Mouse (Mus musculus) kidney, embryonic 14.5 days (tissue): Measurements from ENCODE around the gene Tmem108. TPM values are rescaled to one million over a fixed set of nuclear protein-coding genes. Genes with fewer than 3 reads are reported as not detected.

ENCODE experiments used
- ATAC-seq: fragments of 200-750 bp; cut with Nextera tagmentation; 2 replicates; pipeline ENCODE4 v1.8.0; 2017; ENCODE audit warnings: moderate number of reproducible peaks, mild to moderate bottlenecking, moderate TSS enrichment, moderate library complexity; ENCODE audit not compliant: low FRiP score, low TSS enrichment
- H3K27ac ChIP-seq: fragments of 300-500 bp; sonication (generic); 2 replicates; pipeline ENCODE4 v1.5.1; 2014; ENCODE audit warnings: low read depth, mild to moderate bottlenecking, low read length, moderate library complexity, mixed read lengths
- H3K27me3 ChIP-seq: fragments of 300-500 bp; sonication (generic); 2 replicates; pipeline ENCODE4 v1.6.1; 2014; ENCODE audit warnings: mild to moderate bottlenecking, low read length; ENCODE audit not compliant: control insufficient read depth, insufficient read depth
- H3K36me3 ChIP-seq: fragments of 300-500 bp; sonication (generic); 2 replicates; pipeline ENCODE4 v1.6.1; 2014; ENCODE audit warnings: low read length, mixed read lengths; ENCODE audit not compliant: control insufficient read depth, insufficient read depth
- H3K4me1 ChIP-seq: fragments of 300-500 bp; sonication (generic); 2 replicates; pipeline ENCODE4 v1.6.1; 2014; ENCODE audit warnings: low read length, mixed read lengths; ENCODE audit not compliant: control insufficient read depth, insufficient read depth
- H3K4me2 ChIP-seq: fragments of 300-500 bp; sonication (generic); replicated peaks from 2 replicates; pipeline ENCODE4 v1.6.1; 2014; ENCODE audit warnings: low read depth, mild to moderate bottlenecking, low read length
- H3K4me3 ChIP-seq: fragments of 300-500 bp; sonication (generic); 2 replicates; pipeline ENCODE4 v1.5.1; 2014; ENCODE audit warnings: mild to moderate bottlenecking, low read length
- H3K9ac ChIP-seq: fragments of 300-500 bp; sonication (generic); 2 replicates; pipeline ENCODE4 v1.6.1; 2014; ENCODE audit warnings: low read depth, mild to moderate bottlenecking, low read length, moderate library complexity
- H3K9me3 ChIP-seq: fragments of 300-500 bp; sonication (generic); 2 replicates; pipeline ENCODE4 v1.6.1; 2016; ENCODE audit warnings: low read length; ENCODE audit not compliant: control insufficient read depth
- WGBS: fragments of 180-500 bp; shearing (Covaris S2); extraction: QIAGEN DNeasy Blood & Tissue Kit; methylation state at CpG from one replicate; pipeline ENCODE4 v1.1.7; 2014; 5-methylcytosine and 5-hydroxymethylcytosine counted together
- polyA plus RNA-seq: library from polyadenylated mRNA; unstranded; fragments of >200 nt; fragmentation: Nextera tagmentation; extraction: Ambion mirVana; gene quantifications from 2 replicates; pipeline ENCODE4 v1.2.1, GENCODE M21; 2014

Gene Tmem108
- polyA plus RNA-seq, 1 experiment from 2014 or later = 10.8 TPM

DNA sequence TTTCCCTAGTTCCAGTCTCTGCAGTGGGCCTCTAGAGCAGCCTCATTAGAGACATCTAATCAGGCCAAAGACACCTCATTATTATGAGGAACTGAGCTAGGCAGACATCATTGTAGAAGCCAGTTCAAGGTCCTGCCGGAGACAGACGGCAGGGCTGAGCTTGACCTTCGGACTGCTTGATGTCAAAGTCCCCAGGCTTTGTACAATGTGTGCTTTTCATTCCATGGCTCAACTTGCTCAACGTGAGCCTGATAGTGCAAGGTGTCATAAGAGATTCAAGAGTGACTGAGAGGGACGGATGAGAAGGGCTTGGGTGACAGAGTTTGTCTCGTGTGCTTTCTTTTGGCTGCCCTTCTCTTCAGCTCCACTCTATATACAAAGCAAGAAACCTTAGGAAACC lies 286.2 kb downstream of the Tmem108 start:
- no peak overlapping the region for H3K4me2 ChIP-seq
- H3K9ac ChIP-seq = no peak overlapping the region
- 87% methylated on average over 6 of the region's 6 CpGs for WGBS
- ATAC-seq = no peak
- no peaks in the 10 kb centered on the region for H3K36me3 ChIP-seq
- H3K27me3 ChIP-seq = no peaks in the 10 kb centered on the region
- no peak overlapping the region for H3K27ac ChIP-seq
- no peak overlapping the region for H3K4me3 ChIP-seq
- 0 out of 2 replicates have a peak, but pooled peaks cover 5% of the 10 kb centered on the region for H3K4me1 ChIP-seq
- H3K9me3 ChIP-seq = no peaks in the 10 kb centered on the region

DNA sequence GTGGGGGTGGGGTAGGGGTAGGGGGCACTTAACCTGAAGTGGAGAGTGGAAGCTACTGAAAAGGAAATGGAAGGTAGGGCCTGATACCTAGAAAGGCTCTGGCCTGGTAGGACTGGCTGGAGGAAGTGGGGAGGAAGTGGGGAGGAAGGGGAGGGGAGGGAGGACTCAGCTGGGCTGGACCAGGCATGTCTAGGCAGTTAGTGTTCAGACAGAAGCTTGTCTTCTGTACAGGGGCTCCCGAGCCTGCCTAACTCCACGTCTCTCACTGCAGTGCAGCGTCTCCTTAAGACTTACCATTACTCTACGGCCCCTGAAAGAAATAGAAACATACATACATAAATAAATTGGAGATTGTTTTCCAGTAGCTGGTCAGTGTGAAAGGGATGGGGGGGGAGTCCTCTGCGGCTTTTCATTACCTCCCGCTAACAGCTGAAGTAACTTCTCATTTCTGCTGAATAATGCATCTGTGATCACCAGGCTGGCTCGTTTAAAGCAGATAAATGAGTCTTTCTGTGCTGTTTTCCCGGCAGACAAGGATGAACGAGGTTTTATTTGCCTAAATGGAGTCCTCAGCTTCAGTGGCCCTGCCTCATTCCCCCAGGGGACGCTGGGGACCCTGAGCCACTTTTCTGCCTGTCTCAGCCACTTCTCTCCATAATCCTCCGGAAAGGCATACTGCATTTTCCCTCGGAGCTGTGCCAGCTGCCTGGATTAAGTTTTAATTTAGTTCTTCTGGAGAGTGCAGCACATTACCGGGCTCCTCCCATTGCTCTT lies 287.5 kb downstream of the Tmem108 start:
- H3K9ac ChIP-seq = no peak overlapping the region
- H3K36me3 ChIP-seq = no peaks in the 10 kb centered on the region
- H3K4me2 ChIP-seq = no peak overlapping the region
- no peak overlapping the region for H3K4me3 ChIP-seq
- H3K27ac ChIP-seq = no peak overlapping the region
- 36% methylated on average over 13 of the region's 13 CpGs for WGBS
- 0 out of 2 replicates have a peak, but pooled peaks cover 5% of the 10 kb centered on the region for H3K4me1 ChIP-seq
- no peaks in the 10 kb centered on the region for H3K9me3 ChIP-seq
- H3K27me3 ChIP-seq = no peaks in the 10 kb centered on the region
- ATAC-seq = peak; percentile 43; the same call in 1 of the 2 replicates

DNA sequence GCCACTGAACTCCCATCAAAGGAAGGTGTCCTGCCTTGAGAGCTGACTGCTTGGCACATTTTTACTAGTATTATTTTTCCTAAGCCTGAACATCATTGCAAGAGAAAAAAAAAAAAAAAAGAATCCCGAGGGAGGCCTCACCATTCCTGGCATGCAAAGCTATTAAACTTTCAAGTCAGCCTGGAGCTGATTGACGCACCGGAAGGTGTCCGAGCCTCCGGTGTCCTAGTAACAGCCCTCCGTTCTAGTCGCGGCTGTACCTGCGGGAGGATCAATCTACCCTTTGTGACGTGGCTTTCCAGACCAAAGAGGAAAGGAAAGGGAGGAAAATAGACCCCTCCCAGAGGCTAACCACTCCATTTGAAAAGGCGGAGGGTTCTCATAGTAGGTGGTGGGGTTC lies 289.9 kb downstream of the Tmem108 start:
- Histone ChIP-seq H3K4me2 (peak overlapping the region; percentile 20; the same call in 1 of the 2 replicates), H3K9me3 (no peaks in the 10 kb centered on the region), H3K36me3 (no peaks in the 10 kb centered on the region), H3K4me1 (0 out of 2 replicates have a peak, but pooled peaks cover 5% of the 10 kb centered on the region), H3K27me3 (no peaks in the 10 kb centered on the region), H3K4me3 (no peak overlapping the region), H3K9ac (no peak overlapping the region), H3K27ac (no peak overlapping the region)
- ATAC-seq = 0 out of 2 replicates have a peak, but pooled peaks have one; percentile 13
- WGBS = 11% methylated on average over 11 of the region's 11 CpGs

DNA sequence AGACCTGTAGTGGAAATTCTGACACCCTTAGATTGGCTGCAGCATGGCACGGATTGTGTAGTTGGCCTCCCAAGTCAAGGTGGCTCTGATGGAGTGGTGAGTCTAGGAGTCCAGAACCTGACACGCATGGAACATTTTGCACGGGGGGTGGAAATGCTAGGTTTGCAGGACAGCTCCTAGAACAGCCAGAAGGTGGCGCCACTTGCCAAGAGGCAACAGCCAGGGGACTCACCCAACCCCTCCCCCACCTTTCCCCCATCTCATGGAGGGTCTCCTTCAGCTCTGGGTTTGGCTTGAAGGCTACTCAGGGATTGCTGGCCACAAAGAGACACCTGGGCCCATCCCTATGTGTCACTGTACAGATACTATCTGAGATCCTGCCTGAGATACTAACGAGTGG lies 292.1 kb downstream of the Tmem108 start:
- Histone ChIP-seq H3K4me3 (no peak overlapping the region), H3K9me3 (no peaks in the 10 kb centered on the region), H3K4me1 (0 out of 2 replicates have a peak, but pooled peaks cover 5% of the 10 kb centered on the region), H3K36me3 (no peaks in the 10 kb centered on the region), H3K4me2 (no peak overlapping the region), H3K27ac (no peak overlapping the region), H3K9ac (no peak overlapping the region), H3K27me3 (no peaks in the 10 kb centered on the region)
- ATAC-seq = no peak
- WGBS = 65% methylated on average over 5 of the region's 5 CpGs

DNA sequence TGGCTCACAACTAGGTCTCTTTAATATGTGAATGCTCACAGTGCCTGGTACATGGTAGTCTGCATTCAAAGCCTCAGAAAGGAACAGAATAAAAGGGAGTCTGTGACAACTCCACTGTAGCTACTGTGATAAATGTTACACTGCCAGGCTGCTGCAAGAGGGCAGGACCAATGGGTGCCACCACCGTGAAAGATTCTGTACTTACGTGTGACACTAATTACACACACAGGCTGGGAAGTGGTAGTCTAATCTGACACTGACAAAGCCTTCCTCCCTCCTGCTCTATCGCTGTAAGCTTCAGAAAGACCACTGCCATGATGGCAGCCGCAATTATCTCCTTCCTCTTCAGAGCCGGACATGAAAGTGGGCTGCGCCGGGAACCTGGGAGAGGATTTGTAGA lies 292.7 kb downstream of the Tmem108 start:
- Histone ChIP-seq H3K36me3 (no peaks in the 10 kb centered on the region), H3K4me3 (no peak overlapping the region), H3K27ac (no peak overlapping the region), H3K9ac (no peak overlapping the region), H3K9me3 (no peaks in the 10 kb centered on the region), H3K4me1 (0 out of 2 replicates have a peak, but pooled peaks cover 5% of the 10 kb centered on the region), H3K4me2 (no peak overlapping the region), H3K27me3 (no peaks in the 10 kb centered on the region)
- 76% methylated on average over 7 of the region's 7 CpGs for WGBS
- ATAC-seq = no peak

DNA sequence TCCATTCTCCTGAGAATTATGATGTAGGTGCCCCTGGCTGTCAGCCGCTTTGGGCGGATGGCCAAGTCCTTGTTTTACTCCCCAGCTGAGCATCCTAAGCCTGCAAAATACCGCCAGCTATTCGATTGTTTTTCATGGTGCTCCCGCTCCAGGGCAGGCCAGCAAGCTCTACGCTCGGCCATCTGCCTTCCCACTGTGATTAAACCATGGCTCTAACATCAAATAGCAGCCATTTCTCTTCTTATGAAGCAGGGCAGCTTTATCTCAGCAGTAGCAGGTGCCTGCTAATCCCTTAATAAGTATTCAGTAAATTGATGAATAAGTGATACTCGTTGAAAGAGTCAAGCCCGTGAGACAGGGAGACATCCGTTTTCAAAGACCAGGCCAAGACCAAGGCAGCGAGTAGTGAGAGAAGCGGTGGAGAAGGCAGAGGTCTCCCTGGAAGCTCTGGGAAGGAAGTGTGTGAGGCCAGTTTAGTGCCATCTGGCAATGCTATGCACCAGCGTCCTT lies 295.9 kb downstream of the Tmem108 start:
- Histone ChIP-seq H3K4me3 (no peak overlapping the region), H3K4me2 (no peak overlapping the region), H3K27ac (no peak overlapping the region), H3K9me3 (no peaks in the 10 kb centered on the region), H3K27me3 (no peaks in the 10 kb centered on the region), H3K36me3 (no peaks in the 10 kb centered on the region), H3K4me1 (no peaks in the 10 kb centered on the region), H3K9ac (no peak overlapping the region)
- 63% methylated on average over 13 of the region's 13 CpGs for WGBS
- no peak for ATAC-seq

DNA sequence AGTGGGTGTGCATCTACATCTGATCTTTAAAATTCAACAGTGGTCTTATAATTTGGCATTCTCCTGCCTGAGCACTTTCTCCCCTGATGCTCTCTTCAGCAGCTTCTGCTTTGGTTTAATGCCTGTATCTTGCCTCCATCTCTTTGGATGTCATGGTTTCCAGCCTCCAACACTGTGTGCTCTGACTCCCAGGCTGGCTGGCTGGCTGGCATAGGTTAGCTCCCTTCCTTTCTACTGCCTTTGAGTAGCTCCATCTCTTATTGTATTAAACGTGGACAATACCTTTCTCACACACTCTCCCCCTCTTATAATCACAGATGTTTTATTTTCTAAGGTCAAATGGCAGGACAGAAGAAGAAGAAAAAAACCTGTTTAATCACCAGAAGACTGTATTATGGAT lies 296.3 kb downstream of the Tmem108 start:
- no peak overlapping the region for H3K9ac ChIP-seq
- no peaks in the 10 kb centered on the region for H3K9me3 ChIP-seq
- no peaks in the 10 kb centered on the region for H3K36me3 ChIP-seq
- no peaks in the 10 kb centered on the region for H3K4me1 ChIP-seq
- WGBS = 22% methylated on average over 1 of the region's 1 CpGs
- H3K27ac ChIP-seq = no peak overlapping the region
- no peak for ATAC-seq
- H3K4me3 ChIP-seq = no peak overlapping the region
- no peaks in the 10 kb centered on the region for H3K27me3 ChIP-seq
- no peak overlapping the region for H3K4me2 ChIP-seq

DNA sequence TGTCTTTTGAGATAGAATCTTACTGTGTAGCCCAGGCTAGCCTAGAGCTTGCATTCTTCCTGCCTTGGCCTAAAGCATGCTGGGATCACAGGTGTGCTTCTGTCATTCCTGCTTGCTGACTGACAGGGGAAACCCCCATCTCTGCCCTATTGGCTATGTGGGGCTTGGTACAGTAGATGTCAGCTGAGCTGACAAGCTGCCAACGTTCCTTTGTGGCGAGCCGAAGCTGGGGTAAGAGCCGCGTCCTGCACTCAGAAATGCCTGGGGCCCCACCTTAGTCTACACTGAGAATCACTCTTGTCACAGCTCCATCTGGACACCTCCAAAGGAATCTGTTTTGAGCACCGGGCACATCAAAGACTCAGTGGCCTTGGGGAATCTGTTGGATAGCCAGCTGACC lies 297.8 kb downstream of the Tmem108 start:
- H3K27ac ChIP-seq = no peak overlapping the region
- H3K4me2 ChIP-seq = no peak overlapping the region
- no peaks in the 10 kb centered on the region for H3K36me3 ChIP-seq
- no peaks in the 10 kb centered on the region for H3K27me3 ChIP-seq
- WGBS = 81% methylated on average over 6 of the region's 6 CpGs
- no peaks in the 10 kb centered on the region for H3K9me3 ChIP-seq
- H3K9ac ChIP-seq = no peak overlapping the region
- ATAC-seq = no peak
- no peak overlapping the region for H3K4me3 ChIP-seq
- no peaks in the 10 kb centered on the region for H3K4me1 ChIP-seq

DNA sequence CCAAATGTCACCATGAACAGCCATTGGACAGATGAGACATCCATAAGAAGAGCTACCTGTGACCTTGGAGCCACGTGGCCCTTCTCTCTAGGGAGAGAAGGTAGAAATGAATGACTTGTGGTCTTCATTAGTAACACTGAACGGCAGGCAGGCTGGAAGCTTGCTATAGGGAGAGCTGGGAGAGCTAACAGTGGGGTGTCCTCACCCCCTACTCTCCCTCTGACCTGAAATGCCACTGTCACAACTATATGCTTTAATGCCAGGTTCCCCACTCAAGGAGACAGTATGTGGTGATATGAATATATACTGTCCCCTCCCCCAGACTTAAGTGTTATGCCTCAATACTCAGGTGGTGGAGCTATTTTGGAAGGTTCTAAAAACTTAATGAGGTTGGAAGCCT lies 301.8 kb downstream of the Tmem108 start:
- 66% methylated on average over 2 of the region's 2 CpGs for WGBS

More for the DNA sequence above, 301.8 kb downstream of the Tmem108 start:
- no peaks in the 10 kb centered on the region for H3K36me3 ChIP-seq
- no peaks in the 10 kb centered on the region for H3K9me3 ChIP-seq
- H3K4me2 ChIP-seq = no peak overlapping the region
- no peak overlapping the region for H3K27ac ChIP-seq
- H3K4me1 ChIP-seq = no peaks in the 10 kb centered on the region
- no peaks in the 10 kb centered on the region for H3K27me3 ChIP-seq
- no peak for ATAC-seq
- H3K9ac ChIP-seq = no peak overlapping the region
- no peak overlapping the region for H3K4me3 ChIP-seq
